Mouse (Mus musculus): ENCODE measurements at regions not wholly inside any gene's neighbourhood (a gene's known extent, or its start where the extent isn't known, plus 50 kb on each side); places are given as distances from the start of the nearest gene placed in this dataset.

- Histone ChIP-seq H3K27ac (no peak overlapping the region), H3K36me3 (no peaks in the 10 kb centered on the region), H3K9me3 (no peaks in the 10 kb centered on the region), H3K4me3 (no peak overlapping the region), H3K4me1 (replicated peaks) (peaks cover 11% of the 10 kb centered on the region; the same call in 1 of the 2 replicates), H3K27me3 (ENCODE audit: insufficient read depth, poor library complexity, severe bottlenecking) (no peaks in the 10 kb centered on the region)
- WGBS: 60% methylated on average over 2 of the region's 2 CpGs
- DNase-seq (ENCODE audit: low spot score): no peak
Observed at GRCm38 (mm10) chr14:48836071-48836470, 162.5 kb upstream of the Otx2 start.

GRCm38 (mm10) chr14:48834416-48834815 lies 160.8 kb upstream of the Otx2 start:
- WGBS: 92% methylated on average over 2 of the region's 2 CpGs
- peaks cover 11% of the 10 kb centered on the region; the same call in 1 of the 2 replicates for H3K4me1 ChIP-seq (replicated peaks)
- no peaks in the 10 kb centered on the region for H3K27me3 ChIP-seq (ENCODE audit: insufficient read depth, poor library complexity, severe bottlenecking)
- no peak overlapping the region for H3K4me3 ChIP-seq
- H3K9me3 ChIP-seq: no peaks in the 10 kb centered on the region
- no peak for DNase-seq (ENCODE audit: low spot score)
- H3K36me3 ChIP-seq: no peaks in the 10 kb centered on the region
- no peak overlapping the region for H3K27ac ChIP-seq

GRCm38 (mm10) chr14:48826421-48826820 lies 152.8 kb upstream of the Otx2 start:
- no peak for DNase-seq (ENCODE audit: low spot score)
- H3K27me3 ChIP-seq (ENCODE audit: insufficient read depth, poor library complexity, severe bottlenecking): no peaks in the 10 kb centered on the region
- H3K4me3 ChIP-seq: no peak overlapping the region
- no peaks in the 10 kb centered on the region for H3K9me3 ChIP-seq
- no peaks in the 10 kb centered on the region for H3K36me3 ChIP-seq
- 68% methylated on average over 5 of the region's 5 CpGs for WGBS
- no peak overlapping the region for H3K27ac ChIP-seq
- no peaks in the 10 kb centered on the region for H3K4me1 ChIP-seq (replicated peaks)

- no peak overlapping the region for H3K27ac ChIP-seq
- no peaks in the 10 kb centered on the region for H3K36me3 ChIP-seq
- H3K27me3 ChIP-seq (ENCODE audit: insufficient read depth, poor library complexity, severe bottlenecking): no peaks in the 10 kb centered on the region
- DNase-seq (ENCODE audit: low spot score): no peak
- 69% methylated on average over 3 of the region's 3 CpGs for WGBS
- H3K4me1 ChIP-seq (replicated peaks): no peaks in the 10 kb centered on the region
- no peaks in the 10 kb centered on the region for H3K9me3 ChIP-seq
- H3K4me3 ChIP-seq: no peak overlapping the region
Observed at GRCm38 (mm10) chr14:48824375-48824774, 150.8 kb upstream of the Otx2 start.

DNA sequence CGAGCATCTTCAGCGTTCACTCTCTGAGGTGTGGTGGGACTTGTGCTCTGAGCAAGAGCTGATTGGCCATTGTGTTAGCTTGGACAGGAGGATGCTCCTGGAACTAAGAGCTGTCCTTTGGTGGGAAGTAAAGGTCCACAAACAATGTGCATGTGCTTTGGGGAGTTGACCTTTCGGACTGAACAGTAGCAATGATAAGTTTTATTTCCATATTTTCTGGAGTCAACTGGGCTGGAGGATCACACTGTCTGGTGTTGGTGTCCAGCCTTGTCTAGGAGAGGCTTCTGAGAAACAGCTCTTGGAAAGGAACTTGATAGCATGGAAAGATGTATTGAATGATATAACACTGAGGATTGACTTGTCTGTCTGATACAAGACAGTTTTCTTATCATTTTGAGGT lies 142.3 kb upstream of the Otx2 start:
- no peaks in the 10 kb centered on the region for H3K36me3 ChIP-seq
- no peak overlapping the region for H3K4me3 ChIP-seq
- no peak overlapping the region for H3K27ac ChIP-seq
- WGBS: 89% methylated on average over 3 of the region's 3 CpGs
- H3K9me3 ChIP-seq: no peaks in the 10 kb centered on the region
- H3K4me1 ChIP-seq (replicated peaks): peaks cover 7% of the 10 kb centered on the region; the same call in 1 of the 2 replicates
- no peaks in the 10 kb centered on the region for H3K27me3 ChIP-seq (ENCODE audit: insufficient read depth, poor library complexity, severe bottlenecking)
- DNase-seq (ENCODE audit: low spot score): no peak

DNA sequence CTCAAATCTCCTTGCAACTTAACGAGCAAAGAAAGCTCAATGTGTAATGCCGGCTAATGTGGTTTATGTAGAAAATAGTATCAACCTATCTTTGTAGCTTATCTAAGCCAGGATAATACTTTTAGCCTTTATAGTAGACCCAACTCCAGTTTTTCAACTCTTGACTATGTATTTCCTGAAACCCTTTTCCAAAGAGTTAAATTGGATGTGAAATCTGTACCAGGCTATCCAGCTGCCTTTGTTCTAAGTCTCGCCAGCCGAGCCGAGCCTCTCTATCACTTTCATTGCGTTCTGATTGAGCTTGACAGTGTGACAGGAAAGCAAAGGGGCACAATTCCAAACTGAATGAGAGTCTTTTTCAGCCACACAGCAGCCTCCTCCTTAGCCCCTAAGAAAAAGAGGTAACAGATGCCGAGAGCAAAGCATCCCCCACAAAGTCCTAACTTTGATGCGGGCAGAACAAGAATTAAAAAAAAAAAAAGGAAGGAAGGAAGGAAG lies 141.7 kb upstream of the Otx2 start:
- peaks cover 7% of the 10 kb centered on the region; the same call in 1 of the 2 replicates for H3K4me1 ChIP-seq (replicated peaks)
- H3K4me3 ChIP-seq: no peak overlapping the region
- no peak for DNase-seq (ENCODE audit: low spot score)
- no peaks in the 10 kb centered on the region for H3K9me3 ChIP-seq
- H3K27me3 ChIP-seq (ENCODE audit: insufficient read depth, poor library complexity, severe bottlenecking): no peaks in the 10 kb centered on the region
- no peaks in the 10 kb centered on the region for H3K36me3 ChIP-seq
- no peak overlapping the region for H3K27ac ChIP-seq
- WGBS: 46% methylated on average over 8 of the region's 8 CpGs

DNA sequence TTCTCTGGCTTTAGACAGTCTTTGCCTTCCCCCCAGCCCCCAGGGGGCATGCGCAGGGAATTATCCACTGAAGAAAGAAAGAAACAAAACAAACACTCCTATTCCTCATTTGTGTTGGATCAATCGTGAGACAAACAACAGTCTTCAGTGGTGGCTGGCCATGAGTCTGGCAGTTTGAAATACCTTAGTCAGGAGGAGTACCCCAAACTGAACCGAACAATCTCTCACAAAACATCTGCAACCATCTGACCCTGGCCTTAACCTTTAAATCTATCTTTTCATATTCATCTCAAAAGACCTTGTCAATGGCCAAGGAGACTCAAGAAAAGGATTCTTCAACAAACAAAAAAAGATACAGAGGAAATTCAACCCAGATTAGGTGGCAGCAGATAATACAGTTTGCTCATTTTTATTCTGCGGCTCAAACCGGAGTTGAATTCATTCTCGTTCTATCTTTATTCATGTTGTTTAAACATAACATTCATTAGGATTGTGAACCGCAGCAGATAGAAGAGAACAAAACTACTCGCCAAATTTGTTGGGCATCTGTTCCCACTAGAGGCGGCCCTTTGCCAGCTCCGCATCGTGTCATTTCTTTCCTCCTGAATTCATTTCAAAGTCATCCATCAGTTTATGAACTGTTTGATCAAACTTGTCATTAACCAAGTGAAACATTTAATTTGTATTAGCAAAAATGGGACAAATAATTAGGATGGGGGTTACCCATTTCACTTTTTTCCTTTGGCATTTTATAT lies 139.3 kb upstream of the Otx2 start:
- Histone ChIP-seq H3K36me3 (no peaks in the 10 kb centered on the region), H3K27me3 (ENCODE audit: insufficient read depth, poor library complexity, severe bottlenecking) (no peaks in the 10 kb centered on the region), H3K4me1 (replicated peaks) (peaks cover 7% of the 10 kb centered on the region; the same call in 1 of the 2 replicates), H3K9me3 (no peaks in the 10 kb centered on the region), H3K27ac (no peak overlapping the region), H3K4me3 (no peak overlapping the region)
- WGBS: 71% methylated on average over 11 of the region's 11 CpGs
- no peak for DNase-seq (ENCODE audit: low spot score)

GRCm38 (mm10) chr14:48804098-48804497 lies 130.5 kb upstream of the Otx2 start:
- H3K4me1 ChIP-seq (replicated peaks): 0 out of 2 replicates have a peak, but pooled peaks cover 8% of the 10 kb centered on the region
- no peaks in the 10 kb centered on the region for H3K27me3 ChIP-seq (ENCODE audit: insufficient read depth, poor library complexity, severe bottlenecking)
- no peaks in the 10 kb centered on the region for H3K36me3 ChIP-seq
- 91% methylated on average over 4 of the region's 4 CpGs for WGBS
- no peaks in the 10 kb centered on the region for H3K9me3 ChIP-seq
- H3K27ac ChIP-seq: no peak overlapping the region
- no peak overlapping the region for H3K4me3 ChIP-seq
- DNase-seq (ENCODE audit: low spot score): no peak

DNA sequence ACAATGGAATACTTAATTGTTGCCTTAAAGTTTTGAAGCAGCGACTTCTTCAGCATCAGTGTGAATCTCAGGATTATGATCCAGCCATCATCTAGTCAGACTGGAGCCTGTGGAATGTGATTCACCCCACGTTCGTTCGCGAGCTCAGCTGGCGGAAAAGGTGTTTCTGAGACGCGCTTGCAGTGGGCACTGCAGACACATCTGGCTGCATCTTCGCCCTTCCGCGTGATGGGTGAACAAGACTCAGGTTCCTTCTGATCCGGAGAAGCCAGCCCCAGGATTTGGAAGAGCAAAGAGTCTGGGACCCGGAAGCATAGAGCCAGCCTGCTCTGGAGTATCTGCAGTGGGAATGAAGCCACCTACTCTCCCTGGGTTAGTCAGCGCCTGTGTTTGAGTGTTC lies 127.7 kb upstream of the Otx2 start:
- Histone ChIP-seq H3K36me3 (no peaks in the 10 kb centered on the region), H3K4me1 (replicated peaks) (0 out of 2 replicates have a peak, but pooled peaks cover 8% of the 10 kb centered on the region), H3K27ac (no peak overlapping the region), H3K27me3 (ENCODE audit: insufficient read depth, poor library complexity, severe bottlenecking) (no peaks in the 10 kb centered on the region), H3K9me3 (no peaks in the 10 kb centered on the region), H3K4me3 (no peak overlapping the region)
- WGBS: 54% methylated on average over 14 of the region's 14 CpGs
- DNase-seq (ENCODE audit: low spot score): no peak

- no peak overlapping the region for H3K4me3 ChIP-seq
- H3K4me1 ChIP-seq (replicated peaks): 0 out of 2 replicates have a peak, but pooled peaks cover 8% of the 10 kb centered on the region
- no peaks in the 10 kb centered on the region for H3K36me3 ChIP-seq
- H3K27me3 ChIP-seq (ENCODE audit: insufficient read depth, poor library complexity, severe bottlenecking): no peaks in the 10 kb centered on the region
- no peak overlapping the region for H3K27ac ChIP-seq
- DNase-seq (ENCODE audit: low spot score): no peak
- 38% methylated on average over 5 of the region's 5 CpGs for WGBS
- no peaks in the 10 kb centered on the region for H3K9me3 ChIP-seq
Observed at GRCm38 (mm10) chr14:48800857-48801256, 127.2 kb upstream of the Otx2 start.

DNA sequence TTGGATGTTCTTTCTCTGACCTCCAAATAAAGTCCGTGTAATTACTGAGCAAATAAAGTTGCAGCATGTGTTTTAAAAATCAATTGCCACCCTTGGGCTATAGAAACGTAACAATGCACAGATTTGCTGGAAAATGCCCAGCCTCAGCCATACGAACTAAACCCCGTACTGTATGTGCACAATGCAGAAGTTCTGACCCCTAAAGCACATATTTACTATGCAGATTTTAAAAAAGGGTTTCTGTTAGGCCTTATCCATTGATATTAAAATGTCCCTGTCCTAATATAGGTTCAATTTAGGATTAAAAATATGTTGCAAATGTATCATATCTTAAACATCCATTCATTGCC lies 126.5 kb upstream of the Otx2 start:
- Histone ChIP-seq H3K27ac (no peak overlapping the region), H3K4me1 (replicated peaks) (0 out of 2 replicates have a peak, but pooled peaks cover 8% of the 10 kb centered on the region), H3K36me3 (no peaks in the 10 kb centered on the region), H3K4me3 (no peak overlapping the region), H3K9me3 (no peaks in the 10 kb centered on the region), H3K27me3 (ENCODE audit: insufficient read depth, poor library complexity, severe bottlenecking) (peaks cover 5% of the 10 kb centered on the region; the same call in 1 of the 2 replicates)
- 68% methylated on average over 4 of the region's 4 CpGs for WGBS
- DNase-seq (ENCODE audit: low spot score): no peak

GRCm38 (mm10) chr14:48799442-48800099 lies 126.0 kb upstream of the Otx2 start:
- 0 out of 2 replicates have a peak, but pooled peaks cover 8% of the 10 kb centered on the region for H3K4me1 ChIP-seq (replicated peaks)
- no peaks in the 10 kb centered on the region for H3K9me3 ChIP-seq
- WGBS: 77% methylated on average over 10 of the region's 10 CpGs
- no peak overlapping the region for H3K4me3 ChIP-seq
- no peaks in the 10 kb centered on the region for H3K36me3 ChIP-seq
- H3K27ac ChIP-seq: no peak overlapping the region
- no peak for DNase-seq (ENCODE audit: low spot score)
- H3K27me3 ChIP-seq (ENCODE audit: insufficient read depth, poor library complexity, severe bottlenecking): peaks cover 6% of the 10 kb centered on the region; the same call in 1 of the 2 replicates

DNA sequence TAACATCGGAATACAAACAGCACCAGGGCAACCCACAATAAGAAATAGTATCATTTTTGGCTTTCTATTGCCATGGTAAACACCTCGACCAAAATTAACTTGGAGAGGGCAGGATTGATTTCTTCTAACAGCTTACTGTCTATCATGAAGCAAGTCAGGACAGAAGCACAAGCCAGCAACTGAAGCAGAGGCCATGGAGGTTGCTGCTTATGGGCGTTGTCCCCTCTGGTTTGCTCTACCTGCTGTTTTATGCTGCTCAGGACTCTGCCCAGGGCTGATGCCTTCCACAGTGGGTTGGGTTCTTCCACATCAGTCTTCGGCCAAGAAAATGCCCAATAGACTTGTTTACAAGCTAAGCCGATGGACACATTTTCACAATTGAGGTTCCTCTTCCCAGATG lies 117.9 kb upstream of the Otx2 start:
- no peaks in the 10 kb centered on the region for H3K4me1 ChIP-seq (replicated peaks)
- H3K27me3 ChIP-seq (ENCODE audit: insufficient read depth, poor library complexity, severe bottlenecking): peaks cover 6% of the 10 kb centered on the region; the same call in 1 of the 2 replicates
- WGBS: 83% methylated on average over 5 of the region's 5 CpGs
- H3K4me3 ChIP-seq: no peak overlapping the region
- no peak for DNase-seq (ENCODE audit: low spot score)
- H3K9me3 ChIP-seq: no peaks in the 10 kb centered on the region
- H3K36me3 ChIP-seq: no peaks in the 10 kb centered on the region
- H3K27ac ChIP-seq: no peak overlapping the region

Measured in hindbrain, embryonic 10.5 days (tissue).